Mouse (Mus musculus): Measurements from ENCODE around the gene Gpr65.

GRCm38 (mm10) chr12:98252417-98252816, 16.0 kb upstream of the Gpr65 start:
- TF ChIP-seq POLR2A (IDR thresholded peaks at IDR 0.05; ENCODE audit: low read depth, low read length) (no peak), CTCF (conservative IDR thresholded peaks at IDR 0.05; ENCODE audit: insufficient read depth, insufficient read length, low read depth, low read length) (no peak)
